Mouse (Mus musculus) B cell, adult 62 days (primary cell): Measurements from ENCODE around the gene Git1. TPM values are rescaled to one million over a fixed set of nuclear protein-coding genes. Genes with fewer than 3 reads are reported as not detected.

Experiments used
- total RNA-seq: library from RNA; stranded (reverse); gene quantifications from 4 replicates; pipeline ENCODE4 v1.2.4, GENCODE M21; 2023

Git1 gene
- total RNA-seq, result 42.1 to 47.7 TPM (median 45.0 TPM) in 4 replicates

GRCm38 (mm10) chr11:77493512-77494343 lies at the start of gene Git1:
Git1 (plus strand) TSS chr11:77493562.

GRCm38 (mm10) chr11:77462283-77463100 lies 30.9 kb upstream of the Git1 start, which contains the start of gene Coro6:
Coro6 (plus strand) TSS chr11:77462411.

GRCm38 (mm10) chr11:77489591-77490235 lies 3.6 kb upstream of the Git1 start, which contains the start of gene Ankrd13b:
Ankrd13b (minus strand) TSS chr11:77489678.

GRCm38 (mm10) chr11:77514832-77515636 lies 21.7 kb downstream of the Git1 start, which contains the start of gene Abhd15:
Abhd15 (plus strand) TSS chr11:77515121.

GRCm38 (mm10) chr11:77515637-77516552 lies 22.5 kb downstream of the Git1 start, which contains the start of gene Trp53i13:
Trp53i13 (minus strand) TSS chr11:77515980.

GRCm38 (mm10) chr11:77519043-77519442 lies 25.7 kb downstream of the Git1 start, which contains the start of gene Gm10392:
Gm10392 (minus strand) TSS chr11:77519198.

Other genes starting within 250 kb of the Git1 start
- gene Coro6, start 31.2 kb upstream of the Git1 start, total RNA-seq, result 0.39 to 0.66 TPM (median 0.50 TPM) in 4 replicates
- gene Ankrd13b, start 3.9 kb upstream of the Git1 start, total RNA-seq, result 0.91 to 2.4 TPM (median 1.3 TPM) in 4 replicates
- gene Abhd15, start 21.6 kb downstream of the Git1 start, total RNA-seq, result 0.27 to 1.1 TPM (median 0.56 TPM) in 4 replicates
- gene Trp53i13, start 22.4 kb downstream of the Git1 start, total RNA-seq, result 5.0 to 12.0 TPM (median 8.4 TPM) in 4 replicates
- 0.44 to 0.55 TPM (median 0.54 TPM) in 3 of 4 replicates, not detected in the other for gene Gm10392, start 25.6 kb downstream of the Git1 start, total RNA-seq
- gene Taok1, start 114.3 kb downstream of the Git1 start, total RNA-seq, result 47.0 to 47.6 TPM (median 47.4 TPM) in 4 replicates
- gene Nufip2, start 192.6 kb downstream of the Git1 start, total RNA-seq, result 103 to 110 TPM (median 108 TPM) in 4 replicates
- gene Cryba1, start 231.7 kb downstream of the Git1 start, total RNA-seq, result not detected in 4 replicates